Mouse (Mus musculus) bone marrow, adult 2 months (tissue): ENCODE data around the gene Smim9.

Source experiments
- CTCF ChIP-seq: fragments of 200-500 bp; IDR thresholded peaks from 2 replicates; pipeline ENCODE4 v1.5.1; 2011; ENCODE audit warnings: low read length, control low read depth; ENCODE audit not compliant: control insufficient read depth, insufficient read depth
- POLR2A ChIP-seq: fragments of 200-500 bp; IDR thresholded peaks from 2 replicates; pipeline ENCODE4 v1.6.1; 2011; ENCODE audit warnings: low read depth, mild to moderate bottlenecking, control low read depth, low read length, borderline replicate concordance; ENCODE audit not compliant: control insufficient read depth

GRCm38 (mm10) chrX:75138182-75138581, 25.4 kb downstream of the Smim9 start:
- TF ChIP-seq CTCF (no peak), POLR2A (no peak)
